Mouse (Mus musculus): ENCODE results near the gene Rbfox1.

Gene Rbfox1

GRCm38 (mm10) chr16:6212916-6213315 lies 327.8 kb downstream of the Rbfox1 start:
- DNase-seq (ENCODE audit: low read depth, low spot score): no peak

- DNase-seq (ENCODE audit: low read depth, low spot score): no peak
Observed at GRCm38 (mm10) chr16:6227449-6227848, 342.3 kb downstream of the Rbfox1 start.

GRCm38 (mm10) chr16:6232966-6233365 lies 347.8 kb downstream of the Rbfox1 start:
- DNase-seq (ENCODE audit: low read depth, low spot score): no peak

- DNase-seq (ENCODE audit: low read depth, low spot score): no peak
Observed at GRCm38 (mm10) chr16:6241393-6241792, 356.2 kb downstream of the Rbfox1 start.

GRCm38 (mm10) chr16:6242468-6242867 lies 357.3 kb downstream of the Rbfox1 start:
- no peak for DNase-seq (ENCODE audit: low read depth, low spot score)

GRCm38 (mm10) chr16:6247569-6247968 lies 362.4 kb downstream of the Rbfox1 start:
- DNase-seq (ENCODE audit: low read depth, low spot score): no peak

GRCm38 (mm10) chr16:6264557-6264956 lies 379.4 kb downstream of the Rbfox1 start:
- DNase-seq (ENCODE audit: low read depth, low spot score): no peak

- DNase-seq (ENCODE audit: low read depth, low spot score): no peak
Observed at GRCm38 (mm10) chr16:6265610-6266009, 380.5 kb downstream of the Rbfox1 start.

GRCm38 (mm10) chr16:6271596-6272370 lies 386.6 kb downstream of the Rbfox1 start:
- no peak for DNase-seq (ENCODE audit: low read depth, low spot score)

GRCm38 (mm10) chr16:6283496-6283895 lies 398.3 kb downstream of the Rbfox1 start:
- no peak for DNase-seq (ENCODE audit: low read depth, low spot score)

GRCm38 (mm10) chr16:6284317-6284716 lies 399.2 kb downstream of the Rbfox1 start:
- no peak for DNase-seq (ENCODE audit: low read depth, low spot score)

- DNase-seq (ENCODE audit: low read depth, low spot score): no peak
Observed at GRCm38 (mm10) chr16:6287699-6288098, 402.5 kb downstream of the Rbfox1 start.

GRCm38 (mm10) chr16:6300112-6300511 lies 415.0 kb downstream of the Rbfox1 start:
- DNase-seq (ENCODE audit: low read depth, low spot score): no peak

GRCm38 (mm10) chr16:6303082-6303481 lies 417.9 kb downstream of the Rbfox1 start:
- DNase-seq (ENCODE audit: low read depth, low spot score): no peak

GRCm38 (mm10) chr16:6309940-6310339 lies 424.8 kb downstream of the Rbfox1 start:
- DNase-seq (ENCODE audit: low read depth, low spot score): no peak

- DNase-seq (ENCODE audit: low read depth, low spot score): no peak
Observed at GRCm38 (mm10) chr16:6310744-6311678, 425.9 kb downstream of the Rbfox1 start.

- DNase-seq (ENCODE audit: low read depth, low spot score): no peak
Observed at GRCm38 (mm10) chr16:6313689-6314088, 428.5 kb downstream of the Rbfox1 start.

- no peak for DNase-seq (ENCODE audit: low read depth, low spot score)
Observed at GRCm38 (mm10) chr16:6324832-6325231, 439.7 kb downstream of the Rbfox1 start.

GRCm38 (mm10) chr16:6331400-6331939 lies 446.3 kb downstream of the Rbfox1 start:
- DNase-seq (ENCODE audit: low read depth, low spot score): no peak

GRCm38 (mm10) chr16:6333273-6333672 lies 448.1 kb downstream of the Rbfox1 start:
- no peak for DNase-seq (ENCODE audit: low read depth, low spot score)

GRCm38 (mm10) chr16:6348103-6348502 lies 462.9 kb downstream of the Rbfox1 start:
- DNase-seq (ENCODE audit: low read depth, low spot score): no peak

GRCm38 (mm10) chr16:6348581-6349241 lies 463.6 kb downstream of the Rbfox1 start:
- no peak for DNase-seq (ENCODE audit: low read depth, low spot score)
